Mouse (Mus musculus) lung, postnatal 0 days (tissue): Measurements from ENCODE around the gene Nsmce3.

Source experiments
- CTCF ChIP-seq: IDR thresholded peaks from 2 replicates; pipeline ENCODE4 v1.5.1; 2016; ENCODE audit warnings: antibody characterized with exemption, mild to moderate bottlenecking
- EP300 ChIP-seq: IDR thresholded peaks from 2 replicates; pipeline ENCODE4 v1.6.1; 2016; ENCODE audit warnings: antibody characterized with exemption, mild to moderate bottlenecking, control low read depth

DNA sequence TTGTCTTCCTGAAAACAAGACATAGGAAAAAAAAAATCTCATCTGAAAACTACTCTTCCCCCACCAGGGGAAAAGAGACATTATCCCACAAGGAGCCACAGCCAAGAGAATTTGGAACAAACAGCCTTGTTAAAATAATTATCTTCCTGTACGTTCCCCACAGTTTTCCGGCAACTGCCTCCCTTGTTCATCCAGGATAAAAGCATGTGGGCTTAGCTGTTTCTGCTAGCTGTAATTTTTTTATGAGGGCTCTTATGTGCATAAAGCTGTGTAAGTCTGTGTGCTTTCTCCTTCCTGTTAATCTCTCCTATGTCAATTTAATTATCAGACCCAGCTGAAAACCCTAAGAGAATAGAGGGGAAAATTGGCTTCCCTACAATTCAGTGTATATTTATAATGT is 42.3 kb upstream of the Nsmce3 start:
- TF ChIP-seq CTCF (no peak), EP300 (no peak)
